Mouse (Mus musculus) stomach, embryonic 16.5 days (tissue): ENCODE results near the gene Pth2. TPM values are rescaled to one million over a fixed set of nuclear protein-coding genes. Genes with fewer than 3 reads are reported as not detected.

Source experiments
- ATAC-seq: fragments of 200-750 bp; cut with Nextera tagmentation; 2 replicates; pipeline ENCODE4 v1.8.0; 2017; ENCODE audit warnings: moderate number of reproducible peaks, moderate TSS enrichment; ENCODE audit not compliant: insufficient read depth, low FRiP score
- H3K27ac ChIP-seq: fragments of 300-500 bp; sonication (generic); 2 replicates; pipeline ENCODE4 v1.5.1; 2014; ENCODE audit warnings: low read length
- H3K27me3 ChIP-seq: fragments of 300-500 bp; sonication (generic); 2 replicates; pipeline ENCODE4 v1.6.1; 2014; ENCODE audit warnings: low read length, control low read depth, mixed read lengths; ENCODE audit not compliant: control insufficient read depth, insufficient read depth
- H3K36me3 ChIP-seq: fragments of 300-500 bp; sonication (generic); 2 replicates; pipeline ENCODE4 v1.6.1; 2014; ENCODE audit warnings: low read length; ENCODE audit not compliant: control insufficient read depth, insufficient read depth
- H3K4me1 ChIP-seq: fragments of 300-500 bp; sonication (generic); 2 replicates; pipeline ENCODE4 v1.6.1; 2014; ENCODE audit warnings: low read length, control low read depth, mixed read lengths; ENCODE audit not compliant: control insufficient read depth, insufficient read depth
- H3K4me2 ChIP-seq: fragments of 300-500 bp; sonication (generic); 2 replicates; pipeline ENCODE4 v1.6.1; 2014; ENCODE audit warnings: low read depth, low read length, mixed read lengths
- H3K4me3 ChIP-seq: fragments of 300-500 bp; sonication (generic); replicated peaks from 2 replicates; pipeline ENCODE4 v1.5.1; 2014; ENCODE audit warnings: mild to moderate bottlenecking, low read length
- H3K9ac ChIP-seq: fragments of 300-500 bp; sonication (generic); 2 replicates; pipeline ENCODE4 v1.6.1; 2014; ENCODE audit warnings: low read length
- H3K9me3 ChIP-seq: fragments of 300-500 bp; sonication (generic); replicated peaks from 2 replicates; pipeline ENCODE4 v1.6.1; 2016; ENCODE audit warnings: low read length, control low read depth; ENCODE audit not compliant: control insufficient read depth
- WGBS: fragments of 180-500 bp; shearing (Covaris S2); extraction: QIAGEN DNeasy Blood & Tissue Kit; methylation state at CpG from one replicate; pipeline ENCODE4 v1.1.7; 2014; 5-methylcytosine and 5-hydroxymethylcytosine counted together
- polyA plus RNA-seq: library from polyadenylated mRNA; unstranded; fragments of >200 nt; fragmentation: Nextera tagmentation; extraction: Ambion mirVana; gene quantifications from 2 replicates; pipeline ENCODE4 v1.2.1, GENCODE M21; 2015

Pth2 gene
- polyA plus RNA-seq, 1 experiment from 2014 or later, result not detected

DNA sequence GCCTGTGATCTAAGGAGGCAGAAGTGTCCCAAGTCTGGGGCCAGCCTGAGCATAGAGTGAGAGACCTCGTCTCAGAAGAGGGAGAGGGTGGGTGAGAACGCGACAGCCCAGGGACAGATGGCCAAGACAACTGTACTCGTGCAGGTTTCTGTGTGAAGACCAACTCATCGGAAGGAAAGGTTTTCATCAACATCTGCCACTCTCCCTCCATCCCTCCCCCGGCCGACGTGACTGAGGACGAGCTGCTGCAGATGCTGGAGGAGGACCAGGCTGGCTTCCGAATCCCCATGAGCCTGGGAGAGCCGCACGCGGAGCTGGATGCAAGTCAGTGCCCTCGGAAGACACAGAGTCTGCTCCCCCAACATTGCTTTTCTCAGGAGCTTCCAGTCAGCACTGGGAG is 23.3 kb upstream of the Pth2 start:
- no peaks in the 10 kb centered on the region for H3K9me3 ChIP-seq
- no peak for ATAC-seq
- H3K36me3 ChIP-seq, result no peaks in the 10 kb centered on the region
- H3K27me3 ChIP-seq, result peaks cover under 1% of the 10 kb centered on the region; the same call in 1 of the 2 replicates
- no peak overlapping the region for H3K9ac ChIP-seq
- H3K4me3 ChIP-seq, result no peak overlapping the region
- H3K4me1 ChIP-seq, result peaks cover 15% of the 10 kb centered on the region
- WGBS, result 81% methylated on average over 14 of the region's 14 CpGs
- H3K27ac ChIP-seq, result no peak overlapping the region
- no peak overlapping the region for H3K4me2 ChIP-seq

DNA sequence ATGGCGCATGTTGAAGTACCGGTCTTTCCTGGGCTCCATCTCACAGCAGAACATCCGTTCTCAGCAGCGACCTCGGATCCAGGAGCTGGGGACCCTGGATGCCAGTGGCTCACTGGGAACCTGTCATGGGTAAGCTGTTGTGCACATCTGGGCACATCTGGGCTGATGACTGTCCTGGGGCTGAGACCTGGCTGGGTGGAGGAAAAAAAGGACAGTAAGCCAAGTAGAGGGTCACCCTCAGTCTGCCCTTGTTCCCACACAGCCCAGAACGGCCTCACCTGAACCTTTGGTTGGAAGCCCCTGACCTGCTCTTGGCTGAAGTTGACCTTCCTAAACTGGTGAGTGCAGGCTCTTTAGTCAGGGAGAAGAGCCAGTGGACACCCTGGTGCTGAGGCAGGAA is 21.8 kb upstream of the Pth2 start:
- 92% methylated on average over 6 of the region's 6 CpGs for WGBS
- H3K27me3 ChIP-seq, result peaks cover 14% of the 10 kb centered on the region
- H3K36me3 ChIP-seq, result no peaks in the 10 kb centered on the region
- H3K9ac ChIP-seq, result no peak overlapping the region
- no peaks in the 10 kb centered on the region for H3K9me3 ChIP-seq
- no peak overlapping the region for H3K27ac ChIP-seq
- H3K4me2 ChIP-seq, result no peak overlapping the region
- peaks cover 9% of the 10 kb centered on the region for H3K4me1 ChIP-seq
- H3K4me3 ChIP-seq, result no peak overlapping the region
- no peak for ATAC-seq

DNA sequence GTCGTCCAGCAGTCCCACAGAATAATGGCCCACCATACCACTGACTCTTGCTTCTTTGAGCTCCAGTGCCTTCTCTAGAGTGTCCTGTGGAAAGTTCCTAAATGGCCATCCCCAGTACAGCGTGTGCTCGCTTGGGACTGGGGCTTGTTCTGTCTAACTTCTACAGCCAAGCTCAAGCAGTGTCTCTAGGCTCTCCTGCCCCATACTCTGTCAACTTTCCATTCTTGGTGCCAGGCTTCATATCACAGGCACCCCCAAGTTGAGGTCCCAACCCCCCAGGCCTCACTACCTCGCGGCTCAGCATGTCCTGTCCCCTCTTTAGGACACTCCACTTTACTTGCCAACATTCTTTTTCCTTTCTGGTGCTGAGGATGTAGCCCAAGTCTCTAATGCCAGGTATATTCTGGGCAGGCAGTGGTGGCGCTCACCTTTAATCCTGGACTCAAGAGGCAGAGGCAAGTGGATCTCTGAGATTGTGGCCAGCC is 20.4 kb upstream of the Pth2 start:
- peaks cover 3% of the 10 kb centered on the region for H3K4me1 ChIP-seq
- no peak overlapping the region for H3K27ac ChIP-seq
- no peak overlapping the region for H3K9ac ChIP-seq
- ATAC-seq, result no peak
- no peaks in the 10 kb centered on the region for H3K36me3 ChIP-seq
- no peaks in the 10 kb centered on the region for H3K9me3 ChIP-seq
- 95% methylated on average over 6 of the region's 6 CpGs for WGBS
- H3K4me2 ChIP-seq, result no peak overlapping the region
- peaks cover 27% of the 10 kb centered on the region for H3K27me3 ChIP-seq
- H3K4me3 ChIP-seq, result no peak overlapping the region

DNA sequence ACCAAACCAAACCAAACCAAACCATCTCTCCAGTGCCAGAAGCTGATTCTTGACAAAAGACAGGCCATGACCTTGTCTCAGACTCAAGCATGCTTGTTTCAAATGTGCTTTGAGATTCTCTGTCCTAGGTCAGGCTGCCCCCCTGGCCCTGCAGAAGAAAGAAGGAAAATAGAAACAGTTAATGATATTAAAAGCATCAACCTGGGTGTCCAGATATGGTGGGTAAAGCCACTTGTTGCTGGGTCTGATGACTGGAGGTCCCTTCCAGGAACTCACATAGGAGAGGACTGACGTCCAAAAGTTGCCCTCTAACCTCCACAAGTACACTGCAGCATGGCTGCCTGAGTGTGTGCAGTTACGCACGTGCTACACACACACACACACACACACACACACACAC is 19.9 kb upstream of the Pth2 start:
- Histone ChIP-seq H3K4me2 (no peak overlapping the region), H3K9ac (no peak overlapping the region), H3K36me3 (no peaks in the 10 kb centered on the region), H3K9me3 (no peaks in the 10 kb centered on the region), H3K4me3 (no peak overlapping the region), H3K4me1 (peaks cover 3% of the 10 kb centered on the region; the same call in 1 of the 2 replicates), H3K27me3 (peaks cover 32% of the 10 kb centered on the region), H3K27ac (no peak overlapping the region)
- 91% methylated on average over 3 of the region's 3 CpGs for WGBS
- no peak for ATAC-seq

DNA sequence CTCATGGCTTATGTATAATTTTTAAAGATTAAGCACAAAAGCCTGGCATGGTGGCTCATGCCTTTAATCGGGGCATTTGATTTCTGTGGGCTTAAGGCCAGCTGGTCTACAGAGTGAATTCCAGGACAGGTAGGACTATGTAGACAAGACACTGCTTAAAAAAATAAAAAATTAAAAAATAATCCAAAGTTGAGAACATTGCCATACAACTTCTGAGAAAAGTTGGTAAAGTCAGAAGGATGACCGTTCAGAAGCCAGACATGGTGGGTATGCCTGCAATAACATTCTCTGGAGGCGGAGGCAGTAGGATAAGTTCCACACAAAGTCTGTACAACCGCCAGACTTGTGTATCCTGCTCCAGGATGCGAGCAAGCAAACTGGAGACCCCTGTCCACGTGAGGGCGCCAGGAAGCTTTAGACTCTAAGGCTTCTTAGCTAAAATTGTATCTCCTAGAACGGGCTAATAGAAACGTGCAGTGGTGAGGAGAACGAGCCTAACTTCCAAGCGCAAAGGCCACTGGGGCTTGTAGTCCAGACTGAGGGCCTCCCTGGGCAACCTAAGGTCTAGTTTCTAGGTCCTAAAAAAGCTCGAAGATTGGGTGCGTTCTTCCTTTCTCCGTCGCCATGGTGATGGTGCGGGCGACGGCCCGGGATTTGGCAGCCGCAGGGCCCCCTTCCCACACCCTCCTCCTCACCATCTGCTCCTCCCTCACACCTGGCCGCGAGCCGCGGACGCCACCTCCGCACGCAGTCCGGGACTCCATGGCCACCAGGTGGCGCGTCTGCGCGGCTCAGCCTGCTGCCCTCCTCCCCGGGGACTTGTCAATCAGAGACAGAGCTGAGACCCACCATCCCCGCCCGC is 19.0 kb upstream of the Pth2 start:
- Histone ChIP-seq H3K36me3 (no peaks in the 10 kb centered on the region), H3K4me3 (peak overlapping the region; percentile 46), H3K4me1 (peaks cover 3% of the 10 kb centered on the region; the same call in 1 of the 2 replicates), H3K4me2 (peak overlapping the region; percentile 68), H3K27ac (peak overlapping the region; percentile 23; the same call in 1 of the 2 replicates), H3K9me3 (no peaks in the 10 kb centered on the region), H3K9ac (peak overlapping the region; percentile 57), H3K27me3 (peaks cover 40% of the 10 kb centered on the region)
- 4% methylated on average over 35 of the region's 35 CpGs for WGBS
- ATAC-seq, result peak; percentile 88

DNA sequence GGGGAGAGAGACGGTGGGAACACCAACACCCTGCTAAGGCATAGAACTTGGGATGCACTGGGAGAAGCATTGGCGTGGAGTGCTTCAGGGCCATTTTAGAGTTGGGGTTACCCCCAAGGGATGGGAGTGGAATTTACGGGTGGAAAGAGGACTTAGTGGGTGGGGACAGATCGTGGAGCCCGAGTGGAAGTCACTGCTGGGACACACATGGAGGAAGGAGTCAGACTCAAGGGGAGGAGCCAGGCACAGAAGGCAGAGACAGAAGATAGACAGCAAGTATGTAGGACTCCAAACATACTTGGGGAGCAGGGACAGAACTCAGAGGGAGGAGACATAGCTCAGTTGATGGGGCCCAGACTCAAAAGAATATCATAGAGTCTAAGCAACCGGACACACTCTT is 18.2 kb upstream of the Pth2 start:
- Histone ChIP-seq H3K27ac (no peak overlapping the region), H3K27me3 (peaks cover 46% of the 10 kb centered on the region), H3K9me3 (no peaks in the 10 kb centered on the region), H3K4me2 (peak overlapping the region; percentile 68), H3K4me3 (peak overlapping the region; percentile 46), H3K36me3 (no peaks in the 10 kb centered on the region), H3K9ac (peak overlapping the region; percentile 57), H3K4me1 (peaks cover 3% of the 10 kb centered on the region; the same call in 1 of the 2 replicates)
- no peak for ATAC-seq
- 24% methylated on average over 6 of the region's 6 CpGs for WGBS

DNA sequence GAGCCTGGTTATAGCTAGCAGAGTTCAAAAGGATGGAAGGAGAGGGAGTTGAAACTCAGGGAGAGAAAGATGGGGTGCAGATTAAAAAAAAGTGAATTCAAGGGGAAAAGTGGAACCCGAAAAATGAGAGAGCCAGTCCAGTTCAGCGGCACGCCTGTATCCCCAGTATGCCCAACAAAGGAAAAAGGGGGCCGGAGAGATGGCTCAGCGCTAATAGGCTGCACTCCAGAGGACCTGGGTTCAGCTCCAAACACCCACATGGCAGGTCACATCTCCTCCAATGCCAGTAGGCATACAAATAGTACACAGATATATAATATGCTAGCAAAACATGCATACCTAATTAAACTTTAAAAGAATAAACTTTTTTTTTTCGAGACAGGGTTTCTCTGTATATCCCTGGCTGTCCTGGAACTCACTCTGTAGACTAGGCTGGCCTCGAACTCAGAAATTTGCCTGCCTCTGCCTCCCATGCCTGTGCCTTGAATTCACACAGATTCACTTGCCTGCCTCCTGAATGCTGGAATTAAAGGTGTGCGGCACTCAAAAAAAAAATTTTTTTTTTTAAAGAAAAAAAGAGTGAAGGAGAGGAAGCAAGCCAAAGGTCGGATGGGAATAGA is 17.7 kb upstream of the Pth2 start:
- H3K27me3 ChIP-seq, result peaks cover 51% of the 10 kb centered on the region
- 76% methylated on average over 9 of the region's 9 CpGs for WGBS
- H3K4me2 ChIP-seq, result no peak overlapping the region

DNA sequence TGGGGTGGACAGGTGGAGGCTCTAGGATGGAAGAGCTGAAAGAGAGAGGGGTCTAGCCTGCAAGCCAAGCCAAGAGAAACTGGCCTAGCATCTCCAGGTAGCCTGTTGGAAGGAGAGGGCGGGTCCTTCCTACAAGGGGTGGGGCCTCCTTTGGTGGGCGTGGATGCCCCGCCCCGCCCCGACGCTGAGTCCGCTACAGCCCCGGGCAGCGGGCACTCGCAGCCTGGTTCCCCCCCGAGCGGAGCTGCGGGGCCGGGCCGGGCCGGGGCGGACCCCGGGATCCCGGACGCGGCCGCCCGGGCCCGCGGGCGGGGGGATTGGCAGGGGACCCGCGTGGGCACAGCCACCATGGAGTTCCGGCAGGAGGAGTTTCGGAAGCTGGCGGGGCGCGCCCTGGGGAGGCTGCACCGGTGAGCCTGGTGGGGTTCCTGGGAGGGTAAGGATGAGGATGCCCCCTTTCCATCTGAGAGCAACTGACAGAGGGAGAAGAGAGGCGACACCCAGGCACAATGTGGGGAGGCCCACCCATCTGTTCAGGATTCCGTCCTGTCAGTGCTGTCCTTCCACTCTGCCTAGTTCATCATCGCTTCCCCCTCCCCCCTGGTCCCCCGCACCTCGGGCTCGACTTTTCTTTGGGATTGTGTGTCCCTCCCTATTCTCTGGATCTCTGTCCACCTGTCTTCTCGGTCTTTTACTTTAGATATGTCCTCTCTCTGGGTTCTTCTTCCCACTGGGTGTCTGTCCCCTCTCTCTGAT is 16.9 kb upstream of the Pth2 start, which contains the start of gene Slc17a7:
Gene Slc17a7, plus strand, starts transcription at position 215 of the 756 bp plus-strand sequence.
- H3K36me3 ChIP-seq, result no peaks in the 10 kb centered on the region
- H3K27ac ChIP-seq, result no peak within 1 kb of the TSS
- peaks cover 59% of the 10 kb centered on the region for H3K27me3 ChIP-seq
- no peak; the same call in 1 of the 2 replicates for ATAC-seq
- H3K4me1 ChIP-seq, result peaks cover 3% of the 10 kb centered on the region; the same call in 1 of the 2 replicates
- peak within 1 kb of the TSS; percentile 50 for H3K4me3 ChIP-seq
- H3K9ac ChIP-seq, result peak within 1 kb of the TSS; percentile 72
- H3K9me3 ChIP-seq, result peaks cover 4% of the 10 kb centered on the region; the same call in 1 of the 2 replicates
- WGBS, result 2% methylated on average over 40 of the region's 41 CpGs
- H3K4me2 ChIP-seq, result peak within 1 kb of the TSS; percentile 76

More for the DNA sequence above, 17.7 kb upstream of the Pth2 start:
- H3K27ac ChIP-seq, result no peak overlapping the region
- H3K4me3 ChIP-seq, result no peak overlapping the region; the same call in 1 of the 2 replicates
- ATAC-seq, result no peak
- H3K9me3 ChIP-seq, result no peaks in the 10 kb centered on the region
- H3K4me1 ChIP-seq, result peaks cover 3% of the 10 kb centered on the region; the same call in 1 of the 2 replicates
- H3K9ac ChIP-seq, result no peak overlapping the region
- H3K36me3 ChIP-seq, result no peaks in the 10 kb centered on the region
